In the genomic region with DNA sequence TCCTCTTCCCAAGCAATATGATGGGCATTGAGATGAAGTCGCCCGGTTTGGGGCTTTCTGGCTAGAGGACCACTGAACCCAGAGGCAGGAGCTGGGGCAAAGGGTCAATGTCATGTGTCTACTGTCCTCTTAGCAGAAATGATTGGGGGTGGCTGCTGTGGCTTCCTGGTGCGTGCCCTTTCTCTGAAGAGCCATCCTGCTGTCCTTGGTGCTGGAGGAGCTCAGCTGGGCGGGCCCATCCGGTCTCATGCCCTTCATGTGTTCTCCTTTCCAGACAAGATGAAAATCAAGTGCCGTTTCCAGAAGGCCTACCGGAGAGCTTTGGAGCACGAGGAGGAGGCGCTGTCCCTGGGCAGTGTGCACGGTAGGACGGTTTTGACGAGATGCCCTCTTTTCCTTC, we compare ENCODE assay signal across 24 mouse cellular contexts. TPM values are rescaled to one million over a fixed set of nuclear protein-coding genes. Genes with fewer than 3 reads are reported as not detected.
"Had no signal": no experiment of that assay in that cellular context is flagged by ENCODE, and none has a peak within 500 bp of the region (broad histone marks: within the 10 kb centered on the region; RNA-seq: fewer than 3 reads in every experiment).

No protein-coding gene starts in this region.

- H3K27me3 ChIP-seq: heart, embryonic 12.5 days; hindbrain, embryonic 13.5 days; hindbrain, embryonic 15.5 days; kidney, embryonic 15.5 days; limb, embryonic 13.5 days; limb, embryonic 15.5 days; liver, embryonic 12.5 days had no signal

- DNase-seq: gastrocnemius, postnatal 14 days; gastrocnemius, postnatal 36 days; heart, adult 11 months; heart, adult 2 months; heart, postnatal 10 days; heart, postnatal 36 days; kidney, adult 11 months; kidney, adult 2 months; kidney, adult 9 months; kidney, postnatal 14 days; kidney, postnatal 36 days; layer of hippocampus, adult 9-11 months; layer of hippocampus, postnatal 36 days; left cerebral cortex, postnatal 4 days had no signal

- H3K4me2 ChIP-seq: heart, embryonic 12.5 days; hindbrain, embryonic 13.5 days; hindbrain, embryonic 15.5 days; kidney, embryonic 15.5 days; limb, embryonic 13.5 days; limb, embryonic 15.5 days; liver, embryonic 12.5 days had no signal

- H3K9me3 ChIP-seq: heart, embryonic 12.5 days; hindbrain, embryonic 13.5 days; hindbrain, embryonic 15.5 days; kidney, embryonic 15.5 days; limb, embryonic 13.5 days; limb, embryonic 15.5 days; liver, embryonic 12.5 days had no signal

- H3K4me3 ChIP-seq: heart, adult 2 months; heart, embryonic 12.5 days; hindbrain, embryonic 13.5 days; hindbrain, embryonic 15.5 days; kidney, embryonic 15.5 days; limb, embryonic 13.5 days; limb, embryonic 15.5 days; liver, embryonic 12.5 days had no signal

RNA-seq across cellular contexts. Expression of a gene that starts 42.0 kb away (rescaled TPM):
- total RNA-seq: hematopoietic stem cell, adult 5-6 weeks had no signal
- polyA plus RNA-seq: hindbrain, postnatal 0 days; kidney, postnatal 0 days had no signal
